ENCODE assay signal across 25 mouse cellular contexts in the genomic region with DNA sequence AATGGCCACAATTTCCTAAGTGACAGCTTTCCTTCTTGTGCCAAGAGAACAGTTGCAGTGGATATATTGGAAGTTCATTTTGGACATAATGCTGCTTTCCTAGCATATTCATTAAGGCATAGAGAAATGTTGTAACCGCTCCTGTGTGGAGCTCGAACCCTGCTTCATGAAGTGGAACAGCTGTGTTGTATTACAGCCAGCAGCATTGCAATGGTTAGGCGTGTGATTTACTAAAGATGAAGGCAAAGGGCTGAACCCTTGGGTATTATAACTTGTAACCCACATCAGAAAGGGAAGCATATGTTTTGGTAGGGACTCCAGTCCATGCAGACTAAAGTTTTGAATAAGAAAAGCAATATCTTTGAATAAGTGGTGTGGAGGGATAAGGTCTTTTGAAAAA.
A peak's percentile ranks its signal among the peaks of the same experiment; 100 is the strongest.
DNase-seq lines count a peak whose midpoint lies in the region; ATAC-seq and TF ChIP-seq lines count a peak whose summit lies in the region.
"Had no signal": no experiment of that assay in that cellular context is flagged by ENCODE, and none has a peak within 500 bp of the region (broad histone marks: within the 10 kb centered on the region; RNA-seq: fewer than 3 reads in every experiment).

No protein-coding gene starts in this region.

- no peaks in the 10 kb centered on the region for H3K36me3 ChIP-seq in embryonic facial prominence, embryonic 11.5 days (replicated peaks; ENCODE audit: control insufficient read depth, insufficient read depth, low read depth, low read length)
- H3K36me3 ChIP-seq in embryonic facial prominence, embryonic 10.5 days (replicated peaks): no peaks in the 10 kb centered on the region
- no peaks in the 10 kb centered on the region for H3K36me3 ChIP-seq in lung, embryonic 15.5 days
- H3K36me3 ChIP-seq: forebrain, embryonic 10.5 days; heart, embryonic 12.5 days; limb, embryonic 15.5 days; liver, embryonic 13.5 days; stomach, embryonic 15.5 days had no signal

- no peaks in the 10 kb centered on the region for H3K9me3 ChIP-seq in embryonic facial prominence, embryonic 11.5 days (replicated peaks; ENCODE audit: control insufficient read depth, low read length)
- H3K9me3 ChIP-seq in embryonic facial prominence, embryonic 10.5 days: no peaks in the 10 kb centered on the region
- H3K9me3 ChIP-seq in lung, embryonic 15.5 days: no peaks in the 10 kb centered on the region
- H3K9me3 ChIP-seq: forebrain, embryonic 10.5 days; heart, embryonic 12.5 days; limb, embryonic 15.5 days; liver, embryonic 13.5 days; stomach, embryonic 15.5 days had no signal

- no peaks in the 10 kb centered on the region for H3K4me1 ChIP-seq in embryonic facial prominence, embryonic 11.5 days (ENCODE audit: control insufficient read depth, insufficient read depth, low read length)
- H3K4me1 ChIP-seq in embryonic facial prominence, embryonic 10.5 days: no peaks in the 10 kb centered on the region
- H3K4me1 ChIP-seq in lung, embryonic 15.5 days: 0 out of 2 replicates have a peak, but pooled peaks cover 3% of the 10 kb centered on the region
- no peaks in the 10 kb centered on the region for H3K4me1 ChIP-seq in lung, adult 2 months (ENCODE audit: control insufficient read depth, insufficient read depth, low read length)
- H3K4me1 ChIP-seq: forebrain, embryonic 10.5 days; liver, embryonic 13.5 days; stomach, embryonic 15.5 days had no signal

- peak; percentile 34 for DNase-seq in embryonic facial prominence, embryonic 11.5 days (ENCODE audit: low spot score)
- DNase-seq in embryonic facial prominence, embryonic 10.5 days (ENCODE audit: low spot score): no peak
- peak; percentile 21 for DNase-seq in kidney, postnatal 10 days
- DNase-seq in kidney, adult 9 months: no peak
- no peak for DNase-seq in lung, adult 2 months
- no peak for DNase-seq in heart, postnatal 10 days
- DNase-seq: adrenal gland, adult 8-10 months; cerebellum, adult 2 months; cerebellum, postnatal 14 days; heart, adult 2 months; liver, embryonic 13.5 days; lung, postnatal 10 days; right cerebral cortex, postnatal 25 days had no signal

- no peak for TF ChIP-seq CTCF in lung, adult 2 months (IDR thresholded peaks at IDR 0.05; ENCODE audit: insufficient read depth, low read length)

- 38% methylated on average over 3 of the region's 3 CpGs for WGBS in embryonic facial prominence, embryonic 11.5 days
- WGBS in embryonic facial prominence, embryonic 10.5 days: 70% methylated on average over 3 of the region's 3 CpGs
- 59% methylated on average over 3 of the region's 3 CpGs for WGBS in lung, embryonic 15.5 days
- 71% methylated on average over 3 of the region's 3 CpGs for WGBS in lung, adult 2 months

- H3K4me2 ChIP-seq in embryonic facial prominence, embryonic 11.5 days (ENCODE audit: low read depth, low read length): no peak overlapping the region
- no peak overlapping the region for H3K4me2 ChIP-seq in lung, embryonic 15.5 days
- H3K4me2 ChIP-seq: heart, embryonic 12.5 days; hindbrain, embryonic 14.5 days; limb, embryonic 15.5 days; liver, embryonic 13.5 days; midbrain, embryonic 11.5 days; stomach, embryonic 15.5 days had no signal

- H3K9ac ChIP-seq in embryonic facial prominence, embryonic 11.5 days (replicated peaks; ENCODE audit: low read length): no peak overlapping the region
- no peak overlapping the region for H3K9ac ChIP-seq in lung, embryonic 15.5 days
- H3K9ac ChIP-seq: heart, embryonic 12.5 days; hindbrain, embryonic 14.5 days; limb, embryonic 15.5 days; liver, embryonic 13.5 days; stomach, embryonic 15.5 days had no signal

- H3K27ac ChIP-seq in embryonic facial prominence, embryonic 11.5 days (replicated peaks; ENCODE audit: low read depth, low read length): no peak overlapping the region
- H3K27ac ChIP-seq in embryonic facial prominence, embryonic 10.5 days (replicated peaks): no peak overlapping the region
- H3K27ac ChIP-seq in lung, embryonic 15.5 days: no peak overlapping the region
- H3K27ac ChIP-seq: forebrain, embryonic 10.5 days; heart, adult 2 months; hindbrain, embryonic 14.5 days; left cerebral cortex, adult 2 months; limb, embryonic 15.5 days; liver, embryonic 13.5 days; stomach, embryonic 15.5 days had no signal

- no peak for TF ChIP-seq POLR2A in lung, adult 2 months (IDR thresholded peaks at IDR 0.05; ENCODE audit: borderline replicate concordance, extremely low read depth, low read depth, low read length)

- no peak for ATAC-seq in embryonic facial prominence, embryonic 11.5 days (replicated peaks; ENCODE audit: insufficient number of reproducible peaks, low FRiP score, low TSS enrichment, low read depth)
- ATAC-seq in lung, embryonic 15.5 days (ENCODE audit: borderline replicate concordance, extremely low read depth, low FRiP score, low TSS enrichment): peak; percentile 84; the same call in 1 of the 2 replicates
- ATAC-seq: forebrain, embryonic 16.5 days; intestine, postnatal 0 days; midbrain, embryonic 16.5 days had no signal

- intact Hi-C loops in heart, postnatal 10 days (cut with DNase I): no loop called here

- no peak overlapping the region for H3K4me3 ChIP-seq in embryonic facial prominence, embryonic 11.5 days (ENCODE audit: low read depth, low read length)
- no peak overlapping the region for H3K4me3 ChIP-seq in embryonic facial prominence, embryonic 10.5 days
- H3K4me3 ChIP-seq in lung, embryonic 15.5 days: no peak overlapping the region
- no peak overlapping the region for H3K4me3 ChIP-seq in lung, adult 2 months (replicated peaks; ENCODE audit: extremely low read depth, low read depth, low read length)
- H3K4me3 ChIP-seq: forebrain, embryonic 10.5 days; heart, adult 2 months; heart, embryonic 12.5 days; left cerebral cortex, adult 2 months; limb, embryonic 15.5 days; liver, embryonic 13.5 days; stomach, embryonic 15.5 days had no signal

- H3K27me3 ChIP-seq in embryonic facial prominence, embryonic 11.5 days (ENCODE audit: control insufficient read depth, insufficient read depth, low read length): no peaks in the 10 kb centered on the region
- no peaks in the 10 kb centered on the region for H3K27me3 ChIP-seq in embryonic facial prominence, embryonic 10.5 days (replicated peaks; ENCODE audit: low read depth, poor library complexity, severe bottlenecking)
- H3K27me3 ChIP-seq in lung, embryonic 15.5 days: no peaks in the 10 kb centered on the region
- H3K27me3 ChIP-seq: CH12.LX; heart, embryonic 12.5 days; limb, embryonic 15.5 days; liver, embryonic 13.5 days; stomach, embryonic 15.5 days had no signal

Comparison
In these comparisons a context has a peak if more than half of its experiments do, and no peak if none do; other contexts are left out.
1. DNase-seq: peak in embryonic facial prominence, embryonic 11.5 days (single experiment) and kidney, postnatal 10 days (single experiment); none in embryonic facial prominence, embryonic 10.5 days (single experiment), kidney, adult 9 months (single experiment), lung, adult 2 months (single experiment) and heart, postnatal 10 days (0 of 2).